Mouse (Mus musculus) liver, embryonic 14.5 days (tissue): ENCODE measurements around the gene Kcnj10.

Experiments used
- CTCF ChIP-seq: IDR thresholded peaks from 2 replicates; pipeline ENCODE4 v1.5.1; 2016; ENCODE audit warnings: antibody characterized with exemption, low read depth, control low read depth
- EP300 ChIP-seq: IDR thresholded peaks from 2 replicates; pipeline ENCODE4 v1.6.1; 2016; ENCODE audit warnings: antibody characterized with exemption, low read depth

DNA sequence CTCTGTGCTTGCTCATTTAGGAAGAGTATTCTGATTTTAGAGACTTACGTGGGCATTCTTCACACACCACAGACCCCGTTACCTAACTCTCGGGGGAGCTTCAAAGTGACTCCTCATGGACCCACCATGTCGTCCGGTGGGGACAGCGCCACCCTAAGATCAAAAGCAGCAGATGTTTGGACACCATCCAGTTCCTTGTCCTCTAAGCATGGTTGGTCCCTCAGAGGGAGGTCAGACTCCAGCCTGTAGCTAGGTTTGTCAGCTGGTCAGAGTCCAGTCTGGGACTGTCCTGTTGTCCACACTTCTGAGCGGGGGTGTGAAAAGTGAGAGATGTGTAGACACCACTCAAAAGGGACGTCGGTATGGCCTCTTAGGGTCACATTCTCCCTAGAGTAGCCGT, 5.7 kb downstream of the Kcnj10 start:
- TF ChIP-seq CTCF (no peak), EP300 (no peak)
